20 mouse cellular contexts compared by ENCODE assay signal in genomic region chr1:136427166-136427969, GRCm38 (mm10). TPM values are rescaled to one million over a fixed set of nuclear protein-coding genes. Genes with fewer than 3 reads are reported as not detected.
DNase-seq lines count a peak whose midpoint lies in the region; ATAC-seq and TF ChIP-seq lines count a peak whose summit lies in the region.
"Had no signal": no experiment of that assay in that cellular context is flagged by ENCODE, and none has a peak within 500 bp of the region (broad histone marks: within the 10 kb centered on the region; RNA-seq: fewer than 3 reads in every experiment).

No protein-coding gene starts in this region.

- H3K27me3 ChIP-seq in heart, embryonic 12.5 days (replicated peaks) = no peaks in the 10 kb centered on the region
- H3K27me3 ChIP-seq in erythroblast, embryonic 14.5 days (ENCODE audit: control insufficient read depth) = no peaks in the 10 kb centered on the region
- no peaks in the 10 kb centered on the region for H3K27me3 ChIP-seq in forebrain, postnatal 0 days (ENCODE audit: insufficient read depth, low read length)
- H3K27me3 ChIP-seq: forebrain, embryonic 12.5 days; hindbrain, embryonic 12.5 days; limb, embryonic 12.5 days; Patski had no signal

- H3K27ac ChIP-seq in heart, embryonic 12.5 days (ENCODE audit: poor library complexity, severe bottlenecking) = no peak overlapping the region
- no peak overlapping the region for H3K27ac ChIP-seq in forebrain, postnatal 0 days (ENCODE audit: low read depth, low read length)
- H3K27ac ChIP-seq: forebrain, embryonic 12.5 days; hindbrain, embryonic 12.5 days; limb, embryonic 12.5 days; midbrain, embryonic 10.5 days had no signal

- H3K4me2 ChIP-seq in heart, embryonic 12.5 days = no peak overlapping the region
- no peak overlapping the region for H3K4me2 ChIP-seq in forebrain, postnatal 0 days (ENCODE audit: low read depth)
- H3K4me2 ChIP-seq: forebrain, embryonic 12.5 days; hindbrain, embryonic 12.5 days; limb, embryonic 12.5 days had no signal

- no peak overlapping the region for H3K9ac ChIP-seq in heart, embryonic 12.5 days
- no peak overlapping the region for H3K9ac ChIP-seq in forebrain, postnatal 0 days
- H3K9ac ChIP-seq: forebrain, embryonic 12.5 days; hindbrain, embryonic 12.5 days; limb, embryonic 12.5 days had no signal

- WGBS in heart, embryonic 12.5 days = 62% methylated on average over 11 of the region's 11 CpGs
- WGBS in forebrain, postnatal 0 days = 82% methylated on average over 11 of the region's 11 CpGs

- DNase-seq in heart, postnatal 10 days = no peak
- DNase-seq in MEL-GATA-1-ER (ENCODE audit: extremely low read depth, low read depth) = peak; percentile 69
- no peak for DNase-seq in adrenal gland, postnatal 10 days
- no peak for DNase-seq in forebrain, postnatal 0 days
- DNase-seq in natural killer cell, adult 2 months (ENCODE audit: low spot score in 2 of 2) = no peak
- DNase-seq: adrenal gland, adult 8-10 months; cerebellum, postnatal 25 days; kidney, adult 8-10 months; kidney, postnatal 4 days; layer of hippocampus, postnatal 36 days; lung, postnatal 10 days; right cerebral cortex, postnatal 4 days had no signal

- intact Hi-C loops in heart, postnatal 10 days (cut with DNase I) = no loop called here

- H3K9me3 ChIP-seq in heart, embryonic 12.5 days (replicated peaks) = no peaks in the 10 kb centered on the region
- H3K9me3 ChIP-seq in erythroblast, embryonic 14.5 days (ENCODE audit: control insufficient read depth, low read length) = no peaks in the 10 kb centered on the region
- no peaks in the 10 kb centered on the region for H3K9me3 ChIP-seq in forebrain, postnatal 0 days (ENCODE audit: low read length)
- H3K9me3 ChIP-seq: forebrain, embryonic 12.5 days; hindbrain, embryonic 12.5 days; limb, embryonic 12.5 days; midbrain, embryonic 10.5 days had no signal

- H3K4me3 ChIP-seq in heart, embryonic 12.5 days = no peak overlapping the region
- H3K4me3 ChIP-seq in erythroblast, embryonic 14.5 days (replicated peaks) = peak overlapping the region; percentile 49
- no peak overlapping the region for H3K4me3 ChIP-seq in forebrain, postnatal 0 days (ENCODE audit: low read depth, low read length)
- H3K4me3 ChIP-seq: forebrain, embryonic 12.5 days; hindbrain, embryonic 12.5 days; limb, embryonic 12.5 days; midbrain, embryonic 10.5 days had no signal

- no peak for TF ChIP-seq CTCF in forebrain, postnatal 0 days (IDR thresholded peaks at IDR 0.05; ENCODE audit: low read depth)

- ATAC-seq in heart, embryonic 12.5 days (ENCODE audit: insufficient number of reproducible peaks, low FRiP score) = peak; percentile 80
- ATAC-seq in megakaryocyte progenitor cell, adult 5-6 weeks (replicated peaks; ENCODE audit: poor library complexity) = peak; percentile 95
- no peak for ATAC-seq in forebrain, postnatal 0 days
- ATAC-seq: Patski had no signal

- peaks cover 9% of the 10 kb centered on the region for H3K4me1 ChIP-seq in heart, embryonic 12.5 days (replicated peaks)
- H3K4me1 ChIP-seq in erythroblast, embryonic 14.5 days (ENCODE audit: control insufficient read depth) = peaks cover 62% of the 10 kb centered on the region
- no peaks in the 10 kb centered on the region for H3K4me1 ChIP-seq in forebrain, postnatal 0 days (ENCODE audit: insufficient read depth)
- H3K4me1 ChIP-seq: forebrain, embryonic 12.5 days; hindbrain, embryonic 12.5 days; midbrain, embryonic 10.5 days had no signal

- H3K36me3 ChIP-seq in heart, embryonic 12.5 days = peaks cover 10% of the 10 kb centered on the region; the same call in 1 of the 2 replicates
- peaks cover 60% of the 10 kb centered on the region for H3K36me3 ChIP-seq in erythroblast, embryonic 14.5 days (ENCODE audit: control insufficient read depth)
- no peaks in the 10 kb centered on the region; the same call in 1 of the 2 replicates for H3K36me3 ChIP-seq in forebrain, postnatal 0 days (ENCODE audit: insufficient read depth)

RNA-seq across cellular contexts. Expression of gene Ddx59, which starts 12.3 kb away (rescaled TPM):
- 12.5 and 12.8 TPM in 2 replicates for polyA plus RNA-seq in heart, embryonic 12.5 days (2016; fragmentation: Nextera tagmentation; extraction: Ambion mirVana)
- 10 to 100 TPM in 1 of 2 experiments, 1 to 10 TPM in 1; 9.5 to 10.1 TPM for total RNA-seq in heart, postnatal 10 days (2021)
- polyA plus RNA-seq in erythroblast, embryonic 14.5 days (2012) = 0.07 and 0.09 TPM in 2 replicates
- 7.2 and 9.8 TPM in 2 replicates for total RNA-seq in megakaryocyte progenitor cell, adult 5-6 weeks (2015)
- total RNA-seq in megakaryocyte progenitor cell, adult 5-6 weeks (2017) = 8.4 and 11.8 TPM in 2 replicates
- 10 to 100 TPM; 16.6 to 17.5 TPM for total RNA-seq in adrenal gland, postnatal 10 days (2021)
- 16.2 and 18.8 TPM in 2 replicates for total RNA-seq in forebrain, postnatal 0 days (2014; rRNA removed)
- 14.6 and 17.8 TPM in 2 replicates for polyA plus RNA-seq in forebrain, postnatal 0 days (2015; fragmentation: Nextera tagmentation; extraction: Ambion mirVana)

RNA-seq across cellular contexts. Expression of gene Kif14, which starts 38.8 kb away (rescaled TPM):
- polyA plus RNA-seq in heart, embryonic 12.5 days (2016; fragmentation: Nextera tagmentation; extraction: Ambion mirVana) = 5.7 and 6.8 TPM in 2 replicates
- 1 to 10 TPM; 1.9 to 2.8 TPM for total RNA-seq in heart, postnatal 10 days (2021)
- polyA plus RNA-seq in erythroblast, embryonic 14.5 days (2012) = 0.43 and 0.44 TPM in 2 replicates
- 13.8 and 17.5 TPM in 2 replicates for total RNA-seq in megakaryocyte progenitor cell, adult 5-6 weeks (2015)
- 20.9 and 22.2 TPM in 2 replicates for total RNA-seq in megakaryocyte progenitor cell, adult 5-6 weeks (2017)
- total RNA-seq in adrenal gland, postnatal 10 days (2021) = 1 to 10 TPM; 3.1 to 4.9 TPM
- total RNA-seq in forebrain, postnatal 0 days (2014; rRNA removed) = 1.1 and 1.3 TPM in 2 replicates
- 0.42 and 0.56 TPM in 2 replicates for polyA plus RNA-seq in forebrain, postnatal 0 days (2015; fragmentation: Nextera tagmentation; extraction: Ambion mirVana)
